Mouse (Mus musculus): ENCODE data around the gene Hsd17b1. TPM values are rescaled to one million over a fixed set of nuclear protein-coding genes. Genes with fewer than 3 reads are reported as not detected.
"Not testable (repeated sequence)": the region's sequence is repeated elsewhere in the genome, so short reads cannot be mapped to it uniquely, and the experiment has no call there.

Hsd17b1 gene
- polyA plus RNA-seq, 1 experiment from 2014 or later: 0.22 TPM

GRCm38 (mm10) chr11:101118105-101118504 lies 39.9 kb downstream of the Hsd17b1 start:
- Histone ChIP-seq H3K4me3 (ENCODE audit: inconsistent target) (peak overlapping the region; percentile 96), H3K27ac (peak overlapping the region; percentile 64), H3K36me3 (ENCODE audit: inconsistent target) (0 out of 2 replicates have a peak, but pooled peaks cover 2% of the 10 kb centered on the region)

GRCm38 (mm10) chr11:101119131-101119760 lies 41.0 kb downstream of the Hsd17b1 start:
- under 1% methylated on average over 37 of the region's 39 CpGs for WGBS (ENCODE audit: missing documents)

More at GRCm38 (mm10) chr11:101118105-101118504, 39.9 kb downstream of the Hsd17b1 start:
- WGBS (ENCODE audit: missing documents): 50% methylated on average over 4 of the region's 4 CpGs
- H3K79me2 ChIP-seq (ENCODE audit: inconsistent target): peaks cover 71% of the 10 kb centered on the region

GRCm38 (mm10) chr11:101119761-101120544 lies 41.7 kb downstream of the Hsd17b1 start, which contains the start of the genes Retreg3 and Tubg1:
Retreg3 (minus strand) TSS chr11:101119893.
Tubg1 (plus strand) TSS chr11:101119938.
- Histone ChIP-seq H3K27ac (peak within 1 kb of the TSS; percentile 64), H3K36me3 (ENCODE audit: inconsistent target) (peaks cover 11% of the 10 kb centered on the region; the same call in 1 of the 2 replicates), H3K4me3 (ENCODE audit: inconsistent target) (peak within 1 kb of the TSS; percentile 96), H3K79me2 (ENCODE audit: inconsistent target) (peaks cover 53% of the 10 kb centered on the region)
- 1% methylated on average over 49 of the region's 61 CpGs for WGBS (ENCODE audit: missing documents)

More at GRCm38 (mm10) chr11:101119131-101119760, 41.0 kb downstream of the Hsd17b1 start:
- peak overlapping the region; percentile 64 for H3K27ac ChIP-seq
- peaks cover 60% of the 10 kb centered on the region for H3K79me2 ChIP-seq (ENCODE audit: inconsistent target)
- peak overlapping the region; percentile 96 for H3K4me3 ChIP-seq (ENCODE audit: inconsistent target)
- peaks cover 11% of the 10 kb centered on the region; the same call in 1 of the 2 replicates for H3K36me3 ChIP-seq (ENCODE audit: inconsistent target)

- 32% methylated on average over 19 of the region's 19 CpGs for WGBS (ENCODE audit: missing documents)
- Histone ChIP-seq H3K79me2 (ENCODE audit: inconsistent target) (peaks cover 47% of the 10 kb centered on the region), H3K27ac (peak overlapping the region; percentile 62), H3K36me3 (ENCODE audit: inconsistent target) (peaks cover 16% of the 10 kb centered on the region; the same call in 1 of the 2 replicates), H3K4me3 (ENCODE audit: inconsistent target) (peak overlapping the region; percentile 80)
Measured at GRCm38 (mm10) chr11:101120545-101121188, 42.5 kb downstream of the Hsd17b1 start.

GRCm38 (mm10) chr11:101124494-101124893 lies 46.3 kb downstream of the Hsd17b1 start:
- H3K27ac ChIP-seq; H3K4me3 ChIP-seq (ENCODE audit: inconsistent target): not testable (repeated sequence)
- 92% methylated on average over 5 of the region's 8 CpGs for WGBS (ENCODE audit: missing documents)
- Histone ChIP-seq H3K79me2 (ENCODE audit: inconsistent target) (peaks cover 11% of the 10 kb centered on the region), H3K36me3 (ENCODE audit: inconsistent target) (peaks cover 26% of the 10 kb centered on the region; the same call in 1 of the 2 replicates)

- H3K4me3 ChIP-seq (ENCODE audit: inconsistent target); H3K27ac ChIP-seq: not testable (repeated sequence)
- whole genome bisulfite sequencing (ENCODE audit: missing documents): 83% methylated on average over 2 of the region's 9 CpGs
- peaks cover 26% of the 10 kb centered on the region; the same call in 1 of the 2 replicates for H3K36me3 ChIP-seq (ENCODE audit: inconsistent target)
- H3K79me2 ChIP-seq (ENCODE audit: inconsistent target): peaks cover 10% of the 10 kb centered on the region
Measured at GRCm38 (mm10) chr11:101125008-101125407, 46.8 kb downstream of the Hsd17b1 start.

GRCm38 (mm10) chr11:101127075-101127474 lies 48.9 kb downstream of the Hsd17b1 start:
- WGBS (ENCODE audit: missing documents): 100% methylated on average over 1 of the region's 1 CpGs
- peaks cover 26% of the 10 kb centered on the region; the same call in 1 of the 2 replicates for H3K36me3 ChIP-seq (ENCODE audit: inconsistent target)
- no peak overlapping the region for H3K27ac ChIP-seq

GRCm38 (mm10) chr11:101128996-101129577 lies 50.9 kb downstream of the Hsd17b1 start:
- no peak overlapping the region for H3K27ac ChIP-seq
- 87% methylated on average over 11 of the region's 11 CpGs for WGBS (ENCODE audit: missing documents)
- no peak overlapping the region for H3K4me3 ChIP-seq (ENCODE audit: inconsistent target)
- peaks cover 14% of the 10 kb centered on the region; the same call in 1 of the 2 replicates for H3K36me3 ChIP-seq (ENCODE audit: inconsistent target)
- no peaks in the 10 kb centered on the region for H3K79me2 ChIP-seq (ENCODE audit: inconsistent target)

More at GRCm38 (mm10) chr11:101127075-101127474, 48.9 kb downstream of the Hsd17b1 start:
- no peak overlapping the region for H3K4me3 ChIP-seq (ENCODE audit: inconsistent target)
- no peaks in the 10 kb centered on the region for H3K79me2 ChIP-seq (ENCODE audit: inconsistent target)

Other genes starting within 250 kb of the Hsd17b1 start
- gene Stat5b, start 227.7 kb upstream of the Hsd17b1 start, polyA plus RNA-seq (2018): 16.7 to 27.2 TPM (median 18.9 TPM) in 3 replicates
- gene Stat5a, start 219.1 kb upstream of the Hsd17b1 start, polyA plus RNA-seq (2018): 10.0 to 16.3 TPM (median 11.7 TPM) in 3 replicates
- gene Stat3, start 138.9 kb upstream of the Hsd17b1 start, polyA plus RNA-seq (2018): 44.1 to 73.6 TPM (median 66.6 TPM) in 3 replicates
- 0.35 to 1.1 TPM (median 0.93 TPM) in 3 replicates for gene Cavin1, start 107.5 kb upstream of the Hsd17b1 start, polyA plus RNA-seq (2018)
- 190 to 331 TPM (median 319 TPM) in 3 replicates for gene Atp6v0a1, start 69.0 kb upstream of the Hsd17b1 start, polyA plus RNA-seq (2018)
- 71.6 to 194 TPM (median 117 TPM) in 3 replicates for gene Naglu, start 8.4 kb upstream of the Hsd17b1 start, polyA plus RNA-seq (2018)
- 18.6 to 23.1 TPM (median 19.3 TPM) in 3 replicates for gene Coasy, start 4.2 kb downstream of the Hsd17b1 start, polyA plus RNA-seq (2018)
- 33.1 to 44.4 TPM (median 37.3 TPM) in 3 replicates for gene Mlx, start 8.9 kb downstream of the Hsd17b1 start, polyA plus RNA-seq (2018)
- 0.90 to 14.7 TPM (median 3.7 TPM) in 3 replicates for gene Psmc3ip, start 17.0 kb downstream of the Hsd17b1 start, polyA plus RNA-seq (2018)
- 38.2 to 59.4 TPM (median 44.0 TPM) in 3 replicates for gene Retreg3, start 41.5 kb downstream of the Hsd17b1 start, polyA plus RNA-seq (2018)
- 10.9 to 24.7 TPM (median 23.0 TPM) in 3 replicates for gene Tubg1, start 41.5 kb downstream of the Hsd17b1 start, polyA plus RNA-seq (2018)
- gene Tubg2, start 77.5 kb downstream of the Hsd17b1 start, polyA plus RNA-seq (2018): 0.13 TPM in 1 of 3 replicates, not detected in the others
- 0.17 to 0.34 TPM (median 0.27 TPM) in 3 replicates for gene Cntnap1, start 92.1 kb downstream of the Hsd17b1 start, polyA plus RNA-seq (2018)
- 0.67 to 3.1 TPM (median 2.7 TPM) in 3 replicates for gene Plekhh3, start 92.9 kb downstream of the Hsd17b1 start, polyA plus RNA-seq (2018)
- not detected in 3 replicates for gene Ccr10, start 97.0 kb downstream of the Hsd17b1 start, polyA plus RNA-seq (2018)
- gene Ezh1, start 148.1 kb downstream of the Hsd17b1 start, polyA plus RNA-seq (2018): 19.6 to 40.4 TPM (median 38.1 TPM) in 3 replicates
- 0.36 TPM in 1 of 3 replicates, not detected in the others for gene Ramp2, start 167.6 kb downstream of the Hsd17b1 start, polyA plus RNA-seq (2018)
- gene Vps25, start 175.3 kb downstream of the Hsd17b1 start, polyA plus RNA-seq (2018): 90.9 to 128 TPM (median 115 TPM) in 3 replicates
- not detected in 3 replicates for gene Wnk4, start 182.2 kb downstream of the Hsd17b1 start, polyA plus RNA-seq (2018)
- gene Cntd1, start 200.6 kb downstream of the Hsd17b1 start, polyA plus RNA-seq (2018): 0.17 to 0.29 TPM in 2 of 3 replicates, not detected in the other
- gene Coa3, start 200.7 kb downstream of the Hsd17b1 start, polyA plus RNA-seq (2018): 46.1 to 108 TPM (median 103 TPM) in 3 replicates
- 89.3 to 112 TPM (median 98.9 TPM) in 3 replicates for gene Becn1, start 223.9 kb downstream of the Hsd17b1 start, polyA plus RNA-seq (2018)
- 53.0 to 111 TPM (median 98.6 TPM) in 3 replicates for gene Psme3, start 237.8 kb downstream of the Hsd17b1 start, polyA plus RNA-seq (2018)
- gene Aoc2, start 246.7 kb downstream of the Hsd17b1 start, polyA plus RNA-seq (2018): 0.43 to 1.0 TPM (median 0.67 TPM) in 3 replicates